Comparison of ENCODE assay signal across 12 mouse cellular contexts in genomic region chr4:148920610-148921009, GRCm38 (mm10).
DNase-seq lines count a peak whose midpoint lies in the region; ATAC-seq and TF ChIP-seq lines count a peak whose summit lies in the region.
"Had no signal": no experiment of that assay in that cellular context is flagged by ENCODE, and none has a peak within 500 bp of the region (broad histone marks: within the 10 kb centered on the region; RNA-seq: fewer than 3 reads in every experiment).

No protein-coding gene starts in this region.

- H3K4me3 ChIP-seq in heart, postnatal 0 days (ENCODE audit: low read depth, low read length): no peak overlapping the region
- H3K4me3 ChIP-seq in hindbrain, embryonic 12.5 days: no peak overlapping the region
- H3K4me3 ChIP-seq in limb, embryonic 12.5 days (replicated peaks): no peak overlapping the region
- H3K4me3 ChIP-seq: embryonic facial prominence, embryonic 13.5 days; forebrain, embryonic 12.5 days had no signal

- no peak for TF ChIP-seq CTCF in heart, postnatal 0 days (IDR thresholded peaks at IDR 0.05; ENCODE audit: low read depth)

- no peak overlapping the region for H3K9ac ChIP-seq in heart, postnatal 0 days (replicated peaks; ENCODE audit: low read depth, low read length)
- no peak overlapping the region for H3K9ac ChIP-seq in hindbrain, embryonic 12.5 days
- H3K9ac ChIP-seq in limb, embryonic 12.5 days (replicated peaks): no peak overlapping the region
- H3K9ac ChIP-seq: embryonic facial prominence, embryonic 13.5 days; forebrain, embryonic 12.5 days had no signal

- no peak overlapping the region for H3K4me2 ChIP-seq in heart, postnatal 0 days (ENCODE audit: low read depth, low read length)
- H3K4me2 ChIP-seq in hindbrain, embryonic 12.5 days (replicated peaks): no peak overlapping the region
- peak overlapping the region; percentile 30; the same call in 1 of the 2 replicates for H3K4me2 ChIP-seq in limb, embryonic 12.5 days
- H3K4me2 ChIP-seq: embryonic facial prominence, embryonic 13.5 days; forebrain, embryonic 12.5 days had no signal

- H3K27me3 ChIP-seq in heart, postnatal 0 days (ENCODE audit: control insufficient read depth, insufficient read depth, low read length): no peaks in the 10 kb centered on the region
- peaks cover 80% of the 10 kb centered on the region for H3K27me3 ChIP-seq in hindbrain, embryonic 12.5 days
- H3K27me3 ChIP-seq in limb, embryonic 12.5 days: peaks cover 74% of the 10 kb centered on the region

- peak overlapping the region; percentile 22; the same call in 1 of the 2 replicates for H3K27ac ChIP-seq in heart, postnatal 0 days (ENCODE audit: low read depth)
- H3K27ac ChIP-seq in hindbrain, embryonic 12.5 days: peak overlapping the region; percentile 55; the same call in 1 of the 2 replicates
- no peak overlapping the region for H3K27ac ChIP-seq in limb, embryonic 12.5 days
- H3K27ac ChIP-seq: embryonic facial prominence, embryonic 13.5 days; forebrain, embryonic 12.5 days had no signal

- no peak for TF ChIP-seq EP300 in heart, postnatal 0 days (IDR thresholded peaks at IDR 0.05; ENCODE audit: low read depth)

- no peak for ATAC-seq in heart, postnatal 0 days (ENCODE audit: insufficient read depth, low read depth)
- no peak for ATAC-seq in hindbrain, embryonic 12.5 days (ENCODE audit: low FRiP score)
- ATAC-seq in limb, embryonic 12.5 days (ENCODE audit: insufficient number of reproducible peaks, insufficient read depth, low FRiP score, low TSS enrichment, low read depth): no peak

- intact Hi-C loops in heart, postnatal 25 days (cut with DNase I): no loop called here

- DNase-seq in heart, postnatal 0 days (ENCODE audit: low spot score): no peak
- DNase-seq in heart, postnatal 25 days (ENCODE audit: low spot score): no peak
- DNase-seq in kidney, adult 9 months: peak; percentile 49
- no peak for DNase-seq in cerebellum, adult 11-12 months
- no peak for DNase-seq in frontal cortex, postnatal 36 days (ENCODE audit: low spot score in 2 of 2)
- no peak for DNase-seq in Muller cell, postnatal 12 days (ENCODE audit: inconsistent ontology term)
- DNase-seq: cerebellum, adult 9-10 months; layer of hippocampus, adult 9-11 months had no signal

- no peaks in the 10 kb centered on the region for H3K9me3 ChIP-seq in heart, postnatal 0 days (replicated peaks; ENCODE audit: control insufficient read depth, low read length)
- no peaks in the 10 kb centered on the region for H3K9me3 ChIP-seq in hindbrain, embryonic 12.5 days (replicated peaks)
- H3K9me3 ChIP-seq in limb, embryonic 12.5 days: no peaks in the 10 kb centered on the region
- H3K9me3 ChIP-seq: embryonic facial prominence, embryonic 13.5 days; forebrain, embryonic 12.5 days had no signal

- H3K36me3 ChIP-seq in heart, postnatal 0 days (replicated peaks; ENCODE audit: control insufficient read depth, insufficient read depth, low read length): no peaks in the 10 kb centered on the region
- no peaks in the 10 kb centered on the region for H3K36me3 ChIP-seq in hindbrain, embryonic 12.5 days
- no peaks in the 10 kb centered on the region for H3K36me3 ChIP-seq in limb, embryonic 12.5 days
- H3K36me3 ChIP-seq: embryonic facial prominence, embryonic 13.5 days; forebrain, embryonic 12.5 days had no signal

- 64% methylated on average over 11 of the region's 11 CpGs for WGBS in heart, postnatal 0 days
- WGBS in hindbrain, embryonic 12.5 days: 62% methylated on average over 11 of the region's 11 CpGs
- WGBS in limb, embryonic 12.5 days: 19% methylated on average over 11 of the region's 11 CpGs

- H3K4me1 ChIP-seq in heart, postnatal 0 days (ENCODE audit: control insufficient read depth, insufficient read depth): peaks cover 13% of the 10 kb centered on the region
- H3K4me1 ChIP-seq in hindbrain, embryonic 12.5 days: peaks cover 85% of the 10 kb centered on the region
- H3K4me1 ChIP-seq in limb, embryonic 12.5 days (replicated peaks): peaks cover 84% of the 10 kb centered on the region
